Comparison of ENCODE assay signal across 18 mouse cellular contexts in the genomic region with DNA sequence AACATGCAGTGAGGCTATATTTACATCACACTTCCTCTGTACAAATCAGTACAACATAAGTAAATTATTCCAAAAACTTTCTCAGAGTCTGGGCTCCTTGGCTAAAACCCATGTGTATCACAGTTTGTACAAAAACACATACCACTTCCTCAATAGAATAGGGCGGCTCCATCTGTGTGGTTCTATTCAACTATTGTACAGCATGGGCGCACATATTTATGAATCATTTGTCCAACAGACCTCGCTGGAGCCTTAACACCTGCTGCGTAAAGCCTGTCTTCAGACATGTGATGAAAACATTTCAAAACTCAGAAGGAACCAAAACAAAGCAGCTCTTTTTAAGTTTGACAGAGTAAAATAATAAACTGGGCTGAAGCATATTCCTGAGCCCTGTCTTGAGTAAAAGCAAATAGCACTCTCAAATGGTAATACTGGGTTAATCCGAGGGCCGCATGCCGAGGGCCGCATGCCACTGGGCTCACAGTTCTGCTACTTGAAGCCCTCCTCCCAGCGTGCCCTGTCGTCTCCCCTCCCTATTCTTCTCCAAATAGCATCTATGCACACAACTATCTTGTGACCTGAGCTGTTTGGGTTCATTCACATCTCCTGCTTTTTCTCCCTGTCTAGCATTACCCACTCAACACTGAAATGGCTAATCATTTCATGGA.
A peak's percentile ranks its signal among the peaks of the same experiment; 100 is the strongest.
DNase-seq lines count a peak whose midpoint lies in the region; ATAC-seq and TF ChIP-seq lines count a peak whose summit lies in the region.
"Had no signal": no experiment of that assay in that cellular context is flagged by ENCODE, and none has a peak within 500 bp of the region (broad histone marks: within the 10 kb centered on the region; RNA-seq: fewer than 3 reads in every experiment).

No protein-coding gene starts in this region.

- H3K4me2 ChIP-seq in forebrain, embryonic 15.5 days (replicated peaks) = no peak overlapping the region
- H3K4me2 ChIP-seq in midbrain, embryonic 16.5 days (ENCODE audit: low read length) = no peak overlapping the region
- H3K4me2 ChIP-seq: embryonic facial prominence, embryonic 12.5 days; limb, embryonic 15.5 days had no signal

- no peaks in the 10 kb centered on the region for H3K27me3 ChIP-seq in embryonic facial prominence, embryonic 10.5 days (replicated peaks; ENCODE audit: low read depth, poor library complexity, severe bottlenecking)
- H3K27me3 ChIP-seq in forebrain, embryonic 15.5 days = peaks cover 12% of the 10 kb centered on the region; the same call in 1 of the 2 replicates
- no peaks in the 10 kb centered on the region for H3K27me3 ChIP-seq in midbrain, embryonic 16.5 days (ENCODE audit: control insufficient read depth, insufficient read depth, low read depth, low read length)
- H3K27me3 ChIP-seq in cerebellum, adult 2 months (ENCODE audit: control insufficient read depth, insufficient read depth, low read length) = no peaks in the 10 kb centered on the region; the same call in 1 of the 2 replicates
- H3K27me3 ChIP-seq: embryonic facial prominence, embryonic 12.5 days; limb, embryonic 15.5 days had no signal

- no peak for TF ChIP-seq CTCF in cerebellum, adult 2 months (IDR thresholded peaks at IDR 0.05; ENCODE audit: borderline replicate concordance, insufficient read depth, low read depth, low read length)

- no peaks in the 10 kb centered on the region for H3K9me3 ChIP-seq in embryonic facial prominence, embryonic 10.5 days
- no peaks in the 10 kb centered on the region for H3K9me3 ChIP-seq in forebrain, embryonic 15.5 days
- no peaks in the 10 kb centered on the region for H3K9me3 ChIP-seq in midbrain, embryonic 16.5 days (replicated peaks; ENCODE audit: control insufficient read depth, low read length, poor library complexity, severe bottlenecking)
- H3K9me3 ChIP-seq: embryonic facial prominence, embryonic 12.5 days; limb, embryonic 15.5 days had no signal

- H3K9ac ChIP-seq in forebrain, embryonic 15.5 days (replicated peaks) = no peak overlapping the region
- no peak overlapping the region for H3K9ac ChIP-seq in midbrain, embryonic 16.5 days (ENCODE audit: low read depth, low read length)
- H3K9ac ChIP-seq: embryonic facial prominence, embryonic 12.5 days; limb, embryonic 15.5 days; liver, postnatal 0 days had no signal

- H3K4me1 ChIP-seq in embryonic facial prominence, embryonic 10.5 days = peaks cover 6% of the 10 kb centered on the region; the same call in 1 of the 2 replicates
- H3K4me1 ChIP-seq in forebrain, embryonic 15.5 days = peaks cover 9% of the 10 kb centered on the region; the same call in 1 of the 2 replicates
- peaks cover 6% of the 10 kb centered on the region; the same call in 1 of the 2 replicates for H3K4me1 ChIP-seq in midbrain, embryonic 16.5 days (ENCODE audit: control insufficient read depth, insufficient read depth, low read length)
- H3K4me1 ChIP-seq in cerebellum, adult 2 months (ENCODE audit: control insufficient read depth, insufficient read depth, low read length) = no peaks in the 10 kb centered on the region
- H3K4me1 ChIP-seq: embryonic facial prominence, embryonic 12.5 days; limb, embryonic 15.5 days had no signal

- TF ChIP-seq POLR2A in cerebellum, adult 2 months (IDR thresholded peaks at IDR 0.05; ENCODE audit: borderline replicate concordance, insufficient read depth, low read length) = no peak

- WGBS in embryonic facial prominence, embryonic 10.5 days = 68% methylated on average over 10 of the region's 10 CpGs
- WGBS in forebrain, embryonic 15.5 days = 25% methylated on average over 10 of the region's 10 CpGs
- 22% methylated on average over 10 of the region's 10 CpGs for WGBS in midbrain, embryonic 16.5 days
- 80% methylated on average over 10 of the region's 10 CpGs for WGBS in cerebellum, adult 2 months

- H3K27ac ChIP-seq in embryonic facial prominence, embryonic 10.5 days (replicated peaks) = no peak overlapping the region
- no peak overlapping the region for H3K27ac ChIP-seq in forebrain, embryonic 15.5 days (replicated peaks)
- H3K27ac ChIP-seq in midbrain, embryonic 16.5 days (ENCODE audit: low read length) = no peak overlapping the region
- no peak overlapping the region for H3K27ac ChIP-seq in cerebellum, adult 2 months (ENCODE audit: insufficient read depth, low read length)
- H3K27ac ChIP-seq: embryonic facial prominence, embryonic 12.5 days; gastrocnemius, adult 2 months; limb, embryonic 15.5 days had no signal

- DNase-seq in layer of hippocampus, adult 8-10 months (ENCODE audit: low spot score in 2 of 2) = peak; percentile 13 to 20
- no peak for DNase-seq in layer of hippocampus, postnatal 25 days (ENCODE audit: extremely low spot score in 1 of 2, low spot score in 1 of 2)
- DNase-seq in embryonic facial prominence, embryonic 10.5 days (ENCODE audit: low spot score) = peak; percentile 26
- DNase-seq in cerebellum, adult 2 months = no peak
- DNase-seq: adrenal gland, adult 2 months; cerebellum, adult 8-10 months; gastrocnemius, adult 2 months; heart, adult 11 months; kidney, adult 2 months; kidney, postnatal 36 days; liver, postnatal 0 days; lung, postnatal 4 days had no signal

- H3K4me3 ChIP-seq in embryonic facial prominence, embryonic 10.5 days = no peak overlapping the region
- H3K4me3 ChIP-seq in forebrain, embryonic 15.5 days = no peak overlapping the region
- no peak overlapping the region for H3K4me3 ChIP-seq in midbrain, embryonic 16.5 days (ENCODE audit: low read depth, low read length)
- H3K4me3 ChIP-seq in cerebellum, adult 2 months (replicated peaks; ENCODE audit: insufficient read depth, low read depth, low read length) = no peak overlapping the region
- H3K4me3 ChIP-seq: embryonic facial prominence, embryonic 12.5 days; gastrocnemius, adult 2 months; limb, embryonic 15.5 days had no signal

- peak; percentile 96 for ATAC-seq in forebrain, embryonic 15.5 days (replicated peaks)
- ATAC-seq in midbrain, embryonic 16.5 days = peak; percentile 58; the same call in 1 of the 2 replicates
- ATAC-seq in megakaryocyte, adult 5-6 weeks (ENCODE audit: poor library complexity, severe bottlenecking) = no peak; the same call in 1 of the 2 replicates
- ATAC-seq: liver, postnatal 0 days had no signal

- H3K36me3 ChIP-seq in embryonic facial prominence, embryonic 10.5 days (replicated peaks) = no peaks in the 10 kb centered on the region
- H3K36me3 ChIP-seq in forebrain, embryonic 15.5 days = no peaks in the 10 kb centered on the region
- H3K36me3 ChIP-seq in midbrain, embryonic 16.5 days (ENCODE audit: control insufficient read depth, insufficient read depth, low read length) = no peaks in the 10 kb centered on the region
- H3K36me3 ChIP-seq: embryonic facial prominence, embryonic 12.5 days; G1E; limb, embryonic 15.5 days had no signal

Comparison
In these comparisons a context has a peak if more than half of its experiments do, and no peak if none do; other contexts are left out.
1. DNase-seq: peak in layer of hippocampus, adult 8-10 months (2 of 2) and embryonic facial prominence, embryonic 10.5 days (single experiment); none in layer of hippocampus, postnatal 25 days (0 of 2) and cerebellum, adult 2 months (0 of 2).